Mouse (Mus musculus) cerebellum, adult 2 months (tissue): Measurements from ENCODE around the gene Nubp1.

ENCODE experiments used
- CTCF ChIP-seq: fragments of 200-500 bp; IDR thresholded peaks from 2 replicates; pipeline ENCODE4 v1.5.1; 2011; ENCODE audit warnings: low read depth, mild to moderate bottlenecking, control low read depth, low read length, moderate library complexity, borderline replicate concordance; ENCODE audit not compliant: insufficient read depth
- POLR2A ChIP-seq: fragments of 200-500 bp; IDR thresholded peaks from 2 replicates; pipeline ENCODE4 v1.6.1; 2011; ENCODE audit warnings: low read length, control low read depth, borderline replicate concordance; ENCODE audit not compliant: insufficient read depth

- TF ChIP-seq CTCF (no peak), POLR2A (peak; percentile 94)
Observed at GRCm38 (mm10) chr16:10411764-10412746, at the start of gene Nubp1.
